In the genomic region with DNA sequence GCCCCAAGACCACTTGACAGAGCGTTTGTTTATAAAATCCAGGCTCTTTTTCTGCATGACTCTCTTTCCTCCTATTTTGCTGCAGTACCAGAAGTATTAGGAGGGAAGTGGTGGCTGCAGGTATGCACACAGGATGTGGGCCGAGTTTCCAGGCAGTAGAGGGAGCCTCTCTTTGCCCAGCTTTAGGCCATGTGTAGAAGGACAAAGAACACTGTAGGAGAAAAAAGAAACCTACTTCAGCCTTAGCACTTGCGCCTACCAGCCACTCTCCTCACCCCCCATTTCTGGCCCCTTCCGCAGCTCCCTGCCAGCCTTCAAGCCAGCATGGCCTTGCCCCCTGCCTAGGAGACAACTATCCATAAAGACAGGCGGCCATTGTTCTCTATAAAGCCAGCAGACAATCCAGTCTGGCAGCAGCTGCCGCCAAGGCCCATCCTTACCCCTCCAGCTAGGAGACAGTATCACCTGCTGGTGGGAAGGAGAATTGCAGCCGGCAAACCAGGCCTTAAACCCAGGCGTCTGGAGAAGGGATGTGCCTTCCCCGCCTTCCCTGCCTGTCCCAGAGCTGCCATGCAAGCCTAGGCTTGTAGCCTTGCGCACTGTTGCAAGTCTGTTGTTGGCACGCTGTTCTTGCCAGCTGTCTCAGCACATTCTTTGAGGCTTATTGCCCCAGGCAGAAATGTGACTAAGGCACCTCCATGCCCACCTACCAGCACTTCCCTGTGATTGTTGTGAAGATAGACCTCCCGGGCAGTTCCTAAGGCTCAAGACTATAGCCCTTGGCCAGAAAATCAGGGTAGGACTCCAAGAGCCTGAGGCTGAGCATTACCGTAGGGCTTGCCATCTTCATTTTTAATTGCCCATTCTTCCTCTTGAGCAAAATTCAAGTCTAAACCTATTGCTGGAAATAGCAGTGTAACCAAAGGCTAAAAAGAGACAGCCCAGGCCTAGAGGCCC, we compare ENCODE assay signal across 7 mouse cellular contexts. TPM values are rescaled to one million over a fixed set of nuclear protein-coding genes. Genes with fewer than 3 reads are reported as not detected.
A peak's percentile ranks its signal among the peaks of the same experiment; 100 is the strongest.
DNase-seq lines count a peak whose midpoint lies in the region; ATAC-seq lines count a peak whose summit lies in the region.

No protein-coding gene starts in this region.

- no peaks in the 10 kb centered on the region for H3K9me3 ChIP-seq in intestine, embryonic 15.5 days
- H3K9me3 ChIP-seq in midbrain, embryonic 13.5 days: no peaks in the 10 kb centered on the region

- no peaks in the 10 kb centered on the region for H3K27me3 ChIP-seq in intestine, embryonic 15.5 days (replicated peaks)
- H3K27me3 ChIP-seq in midbrain, embryonic 13.5 days: no peaks in the 10 kb centered on the region

- peak; percentile 81 to 94 for DNase-seq in adrenal gland, adult (ENCODE audit: inconsistent age in 2 of 2, low spot score in 1 of 2)
- peak; percentile 91 for DNase-seq in embryo, embryonic 10 days (ENCODE audit: low spot score)
- DNase-seq in gastrocnemius, postnatal 36 days: peak; percentile 60 to 67
- DNase-seq in left cerebral cortex, postnatal 4 days: peak; percentile 86
- DNase-seq in spleen, adult 12 weeks (ENCODE audit: low spot score): peak; percentile 39

- H3K27ac ChIP-seq in intestine, embryonic 15.5 days: 0 out of 2 replicates have a peak overlapping the region, but pooled peaks have one; percentile 28
- peak overlapping the region; percentile 67 for H3K27ac ChIP-seq in midbrain, embryonic 13.5 days

- no peak overlapping the region for H3K9ac ChIP-seq in intestine, embryonic 15.5 days
- no peak overlapping the region for H3K9ac ChIP-seq in midbrain, embryonic 13.5 days (replicated peaks)

- H3K36me3 ChIP-seq in intestine, embryonic 15.5 days: peaks cover 5% of the 10 kb centered on the region
- H3K36me3 ChIP-seq in midbrain, embryonic 13.5 days: peaks cover 86% of the 10 kb centered on the region

- intact Hi-C loops in gastrocnemius, postnatal 36 days (cut with DNase I): loop anchor here (2.0 to 10.0 kb wide), 2 partner anchors 61 to 363 kb away; a partner anchor contains a TSS
- intact Hi-C loops in left cerebral cortex, postnatal 4 days (cut with DNase I): loop anchor here (10.0 kb wide), 1 partner anchor 133 kb away; no protein-coding TSS in a partner anchor

- ATAC-seq in intestine, embryonic 15.5 days: peak; percentile 91
- ATAC-seq in midbrain, embryonic 13.5 days: peak; percentile 98

- no peak overlapping the region for H3K4me3 ChIP-seq in intestine, embryonic 15.5 days (replicated peaks)
- H3K4me3 ChIP-seq in midbrain, embryonic 13.5 days (replicated peaks): no peak overlapping the region

- WGBS in intestine, embryonic 15.5 days: 49% methylated on average over 13 of the region's 13 CpGs
- WGBS in midbrain, embryonic 13.5 days: 29% methylated on average over 13 of the region's 13 CpGs

- H3K4me2 ChIP-seq in intestine, embryonic 15.5 days (replicated peaks): no peak overlapping the region
- H3K4me2 ChIP-seq in midbrain, embryonic 13.5 days (replicated peaks): no peak overlapping the region

- no peaks in the 10 kb centered on the region for H3K4me1 ChIP-seq in intestine, embryonic 15.5 days (replicated peaks)
- H3K4me1 ChIP-seq in midbrain, embryonic 13.5 days (replicated peaks): peaks cover 7% of the 10 kb centered on the region

RNA-seq across cellular contexts. Expression of a gene that starts 15.7 kb away (rescaled TPM):
- total RNA-seq in gastrocnemius, postnatal 36 days (2021): 10 to 100 TPM; 11.1 to 11.8 TPM
- polyA plus RNA-seq in intestine, embryonic 15.5 days (2015; fragmentation: Nextera tagmentation; extraction: Ambion mirVana): 16.4 and 16.9 TPM in 2 replicates
- 10 to 100 TPM; 23.8 to 25.8 TPM for total RNA-seq in left cerebral cortex, postnatal 4 days (2021)
- 26.9 and 29.4 TPM in 2 replicates for polyA plus RNA-seq in midbrain, embryonic 13.5 days (2015; fragmentation: Nextera tagmentation; extraction: Ambion mirVana)

RNA-seq across cellular contexts. Expression of a gene that starts 41.3 kb away (rescaled TPM):
- not detected for total RNA-seq in gastrocnemius, postnatal 36 days (2021)
- 1.5 and 1.6 TPM in 2 replicates for polyA plus RNA-seq in intestine, embryonic 15.5 days (2015; fragmentation: Nextera tagmentation; extraction: Ambion mirVana)
- total RNA-seq in left cerebral cortex, postnatal 4 days (2021): under 1 TPM in 1 of 2 experiments, not detected in 1; 0.52 TPM
- polyA plus RNA-seq in midbrain, embryonic 13.5 days (2015; fragmentation: Nextera tagmentation; extraction: Ambion mirVana): 1.5 and 1.6 TPM in 2 replicates

RNA-seq across cellular contexts. Expression of a gene that starts 41.4 kb away (rescaled TPM):
- 10 to 100 TPM; 17.3 to 20.0 TPM for total RNA-seq in gastrocnemius, postnatal 36 days (2021)
- polyA plus RNA-seq in intestine, embryonic 15.5 days (2015; fragmentation: Nextera tagmentation; extraction: Ambion mirVana): 51.1 and 54.0 TPM in 2 replicates
- total RNA-seq in left cerebral cortex, postnatal 4 days (2021): 10 to 100 TPM; 57.1 to 78.2 TPM
- 73.7 and 76.4 TPM in 2 replicates for polyA plus RNA-seq in midbrain, embryonic 13.5 days (2015; fragmentation: Nextera tagmentation; extraction: Ambion mirVana)

RNA-seq across cellular contexts. Expression of a gene that starts 48.1 kb away (rescaled TPM):
- not detected for total RNA-seq in gastrocnemius, postnatal 36 days (2021)
- polyA plus RNA-seq in intestine, embryonic 15.5 days (2015; fragmentation: Nextera tagmentation; extraction: Ambion mirVana): 0.50 and 0.53 TPM in 2 replicates
- total RNA-seq in left cerebral cortex, postnatal 4 days (2021): not detected
- 0.21 and 0.24 TPM in 2 replicates for polyA plus RNA-seq in midbrain, embryonic 13.5 days (2015; fragmentation: Nextera tagmentation; extraction: Ambion mirVana)

Comparison
In these comparisons a context has a peak if more than half of its experiments do, and no peak if none do; other contexts are left out.
1. DNase-seq: peak in every context shown above with its lines; median percentile 91 in embryo, embryonic 10 days; 88 in adrenal gland, adult; 86 in left cerebral cortex, postnatal 4 days; 64 in gastrocnemius, postnatal 36 days; 39 in spleen, adult 12 weeks.